Mouse (Mus musculus): ENCODE measurements at regions not wholly inside any gene's neighbourhood (a gene's known extent, or its start where the extent isn't known, plus 50 kb on each side); places are given as distances from the start of the nearest gene placed in this dataset.

GRCm38 (mm10) chr3:47348451-47348850 is 900.4 kb upstream of the Pabpc4l start:
- ATAC-seq (ENCODE audit: low FRiP score), result no peak
- no peak overlapping the region for H3K9ac ChIP-seq
- H3K4me2 ChIP-seq, result no peak overlapping the region
- H3K4me3 ChIP-seq, result no peak overlapping the region
- H3K4me1 ChIP-seq (replicated peaks), result no peaks in the 10 kb centered on the region
- no peak overlapping the region for H3K27ac ChIP-seq
- no peaks in the 10 kb centered on the region for H3K36me3 ChIP-seq
- no peaks in the 10 kb centered on the region for H3K27me3 ChIP-seq
- H3K9me3 ChIP-seq, result no peaks in the 10 kb centered on the region

- WGBS, result 53% methylated on average over 2 of the region's 2 CpGs
- Histone ChIP-seq H3K9ac (no peak overlapping the region), H3K36me3 (no peaks in the 10 kb centered on the region), H3K4me2 (no peak overlapping the region), H3K4me3 (no peak overlapping the region), H3K27me3 (no peaks in the 10 kb centered on the region), H3K9me3 (no peaks in the 10 kb centered on the region), H3K4me1 (replicated peaks) (no peaks in the 10 kb centered on the region), H3K27ac (no peak overlapping the region)
- ATAC-seq (ENCODE audit: low FRiP score), result no peak
Observed at GRCm38 (mm10) chr3:47316356-47317028, 868.5 kb upstream of the Pabpc4l start.

- H3K4me3 ChIP-seq, result no peak overlapping the region
- peaks cover 5% of the 10 kb centered on the region; the same call in 1 of the 2 replicates for H3K4me1 ChIP-seq (replicated peaks)
- no peak overlapping the region for H3K27ac ChIP-seq
- no peak overlapping the region for H3K4me2 ChIP-seq
- H3K9me3 ChIP-seq, result no peaks in the 10 kb centered on the region
- no peaks in the 10 kb centered on the region for H3K36me3 ChIP-seq
- WGBS, result 15% methylated on average over 1 of the region's 1 CpGs
- no peak overlapping the region for H3K9ac ChIP-seq
- H3K27me3 ChIP-seq, result no peaks in the 10 kb centered on the region
- ATAC-seq (ENCODE audit: low FRiP score), result no peak
Observed at GRCm38 (mm10) chr3:47281783-47282182, 833.8 kb upstream of the Pabpc4l start.

GRCm38 (mm10) chr3:47280270-47280669 is 832.3 kb upstream of the Pabpc4l start:
- Histone ChIP-seq H3K9ac (no peak overlapping the region), H3K27ac (no peak overlapping the region), H3K4me3 (no peak overlapping the region), H3K36me3 (no peaks in the 10 kb centered on the region), H3K9me3 (no peaks in the 10 kb centered on the region), H3K4me2 (no peak overlapping the region), H3K27me3 (no peaks in the 10 kb centered on the region), H3K4me1 (replicated peaks) (peaks cover 5% of the 10 kb centered on the region; the same call in 1 of the 2 replicates)
- ATAC-seq (ENCODE audit: low FRiP score), result no peak
- WGBS, result 47% methylated on average over 5 of the region's 5 CpGs

- H3K9ac ChIP-seq, result no peak overlapping the region
- no peak overlapping the region for H3K4me2 ChIP-seq
- H3K9me3 ChIP-seq, result no peaks in the 10 kb centered on the region
- no peak overlapping the region for H3K4me3 ChIP-seq
- no peak for ATAC-seq (ENCODE audit: low FRiP score)
- no peaks in the 10 kb centered on the region for H3K36me3 ChIP-seq
- 60% methylated on average over 3 of the region's 3 CpGs for WGBS
- no peaks in the 10 kb centered on the region for H3K4me1 ChIP-seq (replicated peaks)
- no peak overlapping the region for H3K27ac ChIP-seq
- H3K27me3 ChIP-seq, result no peaks in the 10 kb centered on the region
Observed at GRCm38 (mm10) chr3:47241030-47241429, 793.0 kb upstream of the Pabpc4l start.

- ATAC-seq (ENCODE audit: low FRiP score), result no peak
- Histone ChIP-seq H3K4me1 (replicated peaks) (no peaks in the 10 kb centered on the region), H3K9ac (no peak overlapping the region), H3K27me3 (no peaks in the 10 kb centered on the region), H3K9me3 (no peaks in the 10 kb centered on the region), H3K27ac (no peak overlapping the region), H3K4me2 (no peak overlapping the region), H3K36me3 (no peaks in the 10 kb centered on the region), H3K4me3 (no peak overlapping the region)
- 94% methylated on average over 6 of the region's 6 CpGs for WGBS
Observed at GRCm38 (mm10) chr3:47230234-47230633, 782.2 kb upstream of the Pabpc4l start.

GRCm38 (mm10) chr3:47218587-47218986 is 770.6 kb upstream of the Pabpc4l start:
- 36% methylated on average over 1 of the region's 1 CpGs for WGBS
- no peak overlapping the region for H3K27ac ChIP-seq
- no peak overlapping the region for H3K9ac ChIP-seq
- H3K27me3 ChIP-seq, result no peaks in the 10 kb centered on the region
- H3K9me3 ChIP-seq, result no peaks in the 10 kb centered on the region
- no peak overlapping the region for H3K4me2 ChIP-seq
- peak; percentile 68; the same call in 1 of the 2 replicates for ATAC-seq (ENCODE audit: low FRiP score)
- no peaks in the 10 kb centered on the region for H3K4me1 ChIP-seq (replicated peaks)
- H3K36me3 ChIP-seq, result no peaks in the 10 kb centered on the region
- no peak overlapping the region for H3K4me3 ChIP-seq

GRCm38 (mm10) chr3:47213141-47213540 is 765.1 kb upstream of the Pabpc4l start:
- Histone ChIP-seq H3K27ac (no peak overlapping the region), H3K9me3 (no peaks in the 10 kb centered on the region), H3K4me2 (no peak overlapping the region), H3K4me1 (replicated peaks) (no peaks in the 10 kb centered on the region), H3K4me3 (no peak overlapping the region), H3K36me3 (no peaks in the 10 kb centered on the region), H3K27me3 (no peaks in the 10 kb centered on the region), H3K9ac (no peak overlapping the region)
- WGBS, result 85% methylated on average over 2 of the region's 2 CpGs
- no peak for ATAC-seq (ENCODE audit: low FRiP score)

GRCm38 (mm10) chr3:47197584-47197983 is 749.6 kb upstream of the Pabpc4l start:
- ATAC-seq (ENCODE audit: low FRiP score), result no peak
- no peaks in the 10 kb centered on the region for H3K4me1 ChIP-seq (replicated peaks)
- H3K27ac ChIP-seq, result no peak overlapping the region
- no peaks in the 10 kb centered on the region for H3K27me3 ChIP-seq
- H3K4me2 ChIP-seq, result no peak overlapping the region
- no peaks in the 10 kb centered on the region for H3K36me3 ChIP-seq
- H3K9me3 ChIP-seq, result no peaks in the 10 kb centered on the region
- H3K4me3 ChIP-seq, result no peak overlapping the region
- no peak overlapping the region for H3K9ac ChIP-seq

- no peak overlapping the region for H3K4me3 ChIP-seq
- ATAC-seq (ENCODE audit: low FRiP score), result no peak
- no peak overlapping the region for H3K9ac ChIP-seq
- H3K27ac ChIP-seq, result no peak overlapping the region
- H3K27me3 ChIP-seq, result no peaks in the 10 kb centered on the region
- H3K9me3 ChIP-seq, result no peaks in the 10 kb centered on the region
- H3K4me2 ChIP-seq, result no peak overlapping the region
- no peaks in the 10 kb centered on the region for H3K4me1 ChIP-seq (replicated peaks)
- WGBS, result 82% methylated on average over 3 of the region's 3 CpGs
- no peaks in the 10 kb centered on the region for H3K36me3 ChIP-seq
Observed at GRCm38 (mm10) chr3:47184226-47184625, 736.2 kb upstream of the Pabpc4l start.

GRCm38 (mm10) chr3:47182762-47183161 is 734.7 kb upstream of the Pabpc4l start:
- H3K9ac ChIP-seq, result no peak overlapping the region
- no peaks in the 10 kb centered on the region for H3K27me3 ChIP-seq
- H3K4me1 ChIP-seq (replicated peaks), result no peaks in the 10 kb centered on the region
- H3K36me3 ChIP-seq, result no peaks in the 10 kb centered on the region
- H3K27ac ChIP-seq, result no peak overlapping the region
- no peaks in the 10 kb centered on the region for H3K9me3 ChIP-seq
- WGBS, result 94% methylated on average over 2 of the region's 2 CpGs
- no peak overlapping the region for H3K4me2 ChIP-seq
- no peak for ATAC-seq (ENCODE audit: low FRiP score)
- no peak overlapping the region for H3K4me3 ChIP-seq

- no peak overlapping the region for H3K4me3 ChIP-seq
- no peaks in the 10 kb centered on the region for H3K4me1 ChIP-seq (replicated peaks)
- H3K27ac ChIP-seq, result no peak overlapping the region
- no peaks in the 10 kb centered on the region for H3K27me3 ChIP-seq
- WGBS, result 83% methylated on average over 1 of the region's 1 CpGs
- ATAC-seq (ENCODE audit: low FRiP score), result no peak
- H3K36me3 ChIP-seq, result no peaks in the 10 kb centered on the region
- no peaks in the 10 kb centered on the region for H3K9me3 ChIP-seq
- no peak overlapping the region for H3K9ac ChIP-seq
- H3K4me2 ChIP-seq, result no peak overlapping the region
Observed at GRCm38 (mm10) chr3:47180377-47180776, 732.4 kb upstream of the Pabpc4l start.

All from hindbrain, embryonic 13.5 days (tissue).